Mouse (Mus musculus): Measurements from ENCODE around the gene Chd1l. TPM values are rescaled to one million over a fixed set of nuclear protein-coding genes. Genes with fewer than 3 reads are reported as not detected.

Gene Chd1l
- total and polyA plus RNA-seq, 2 experiments: 2.4 to 7.7 TPM

- no peak overlapping the region for H3K27ac ChIP-seq (replicated peaks; ENCODE audit: insufficient read depth, low read depth, low read length)
These were observed 7.3 kb upstream of the Chd1l start for GRCm38 (mm10) chr3:97617091-97617825.

GRCm38 (mm10) chr3:97615933-97616332 lies 5.9 kb upstream of the Chd1l start:
- TF ChIP-seq POLR2A (IDR thresholded peaks at IDR 0.05; ENCODE audit: extremely low read depth, insufficient read depth, low read length) (no peak), CTCF (IDR thresholded peaks at IDR 0.05; ENCODE audit: low read depth, low read length) (no peak)
- peak; percentile 93 for DNase-seq (ENCODE audit: extremely low read depth, low read depth, low spot score)

More at GRCm38 (mm10) chr3:97617091-97617825, 7.3 kb upstream of the Chd1l start:
- no peak for TF ChIP-seq POLR2A (IDR thresholded peaks at IDR 0.05; ENCODE audit: extremely low read depth, insufficient read depth, low read length)
- Histone ChIP-seq H3K36me3 (ENCODE audit: control insufficient read depth, insufficient read depth, low read length) (no peaks in the 10 kb centered on the region), H3K27me3 (ENCODE audit: control insufficient read depth, insufficient read depth, low read length) (no peaks in the 10 kb centered on the region), H3K4me3 (ENCODE audit: insufficient read depth, low read depth, low read length) (no peak overlapping the region), H3K79me2 (ENCODE audit: control insufficient read depth, insufficient read depth, low read length) (no peaks in the 10 kb centered on the region; the same call in 1 of the 2 replicates), H3K4me1 (ENCODE audit: control insufficient read depth, insufficient read depth, low read length) (peaks cover 22% of the 10 kb centered on the region), H3K9ac (ENCODE audit: low read depth, low read length) (no peak overlapping the region)
- DNase-seq (ENCODE audit: extremely low read depth, low read depth, low spot score): no peak
- 91% methylated on average over 19 of the region's 19 CpGs for WGBS

GRCm38 (mm10) chr3:97615154-97615553 lies 5.2 kb upstream of the Chd1l start:
- H3K4me3 ChIP-seq (ENCODE audit: insufficient read depth, low read depth, low read length): no peak overlapping the region
- WGBS: 15% methylated on average over 1 of the region's 1 CpGs
- H3K79me2 ChIP-seq (ENCODE audit: control insufficient read depth, insufficient read depth, low read length): no peaks in the 10 kb centered on the region; the same call in 1 of the 2 replicates
- H3K27ac ChIP-seq (replicated peaks; ENCODE audit: insufficient read depth, low read depth, low read length): peak overlapping the region; percentile 64
- no peaks in the 10 kb centered on the region for H3K27me3 ChIP-seq (ENCODE audit: control insufficient read depth, insufficient read depth, low read length)
- no peak for TF ChIP-seq POLR2A (IDR thresholded peaks at IDR 0.05; ENCODE audit: extremely low read depth, insufficient read depth, low read length)
- TF ChIP-seq CTCF (IDR thresholded peaks at IDR 0.05; ENCODE audit: low read depth, low read length): no peak
- no peak overlapping the region for H3K9ac ChIP-seq (ENCODE audit: low read depth, low read length)
- peak; percentile 99 for DNase-seq (ENCODE audit: extremely low read depth, low read depth, low spot score)
- no peaks in the 10 kb centered on the region for H3K36me3 ChIP-seq (ENCODE audit: control insufficient read depth, insufficient read depth, low read length)
- peaks cover 30% of the 10 kb centered on the region for H3K4me1 ChIP-seq (ENCODE audit: control insufficient read depth, insufficient read depth, low read length)

More at GRCm38 (mm10) chr3:97615933-97616332, 5.9 kb upstream of the Chd1l start:
- H3K79me2 ChIP-seq (ENCODE audit: control insufficient read depth, insufficient read depth, low read length): no peaks in the 10 kb centered on the region; the same call in 1 of the 2 replicates
- 39% methylated on average over 4 of the region's 4 CpGs for WGBS
- no peak overlapping the region for H3K4me3 ChIP-seq (ENCODE audit: insufficient read depth, low read depth, low read length)
- H3K27ac ChIP-seq (replicated peaks; ENCODE audit: insufficient read depth, low read depth, low read length): peak overlapping the region; percentile 81
- H3K27me3 ChIP-seq (ENCODE audit: control insufficient read depth, insufficient read depth, low read length): no peaks in the 10 kb centered on the region
- no peaks in the 10 kb centered on the region for H3K36me3 ChIP-seq (ENCODE audit: control insufficient read depth, insufficient read depth, low read length)
- peaks cover 29% of the 10 kb centered on the region for H3K4me1 ChIP-seq (ENCODE audit: control insufficient read depth, insufficient read depth, low read length)
- H3K9ac ChIP-seq (ENCODE audit: low read depth, low read length): no peak overlapping the region

- no peaks in the 10 kb centered on the region for H3K36me3 ChIP-seq (ENCODE audit: control insufficient read depth, insufficient read depth, low read length)
- no peaks in the 10 kb centered on the region for H3K27me3 ChIP-seq (ENCODE audit: control insufficient read depth, insufficient read depth, low read length)
- no peak overlapping the region for H3K4me3 ChIP-seq (ENCODE audit: insufficient read depth, low read depth, low read length)
- H3K27ac ChIP-seq (replicated peaks; ENCODE audit: insufficient read depth, low read depth, low read length): peak overlapping the region; percentile 83
- H3K9ac ChIP-seq (ENCODE audit: low read depth, low read length): no peak overlapping the region
- TF ChIP-seq POLR2A (IDR thresholded peaks at IDR 0.05; ENCODE audit: extremely low read depth, insufficient read depth, low read length) (no peak), CTCF (IDR thresholded peaks at IDR 0.05; ENCODE audit: low read depth, low read length) (no peak)
- no peaks in the 10 kb centered on the region; the same call in 1 of the 2 replicates for H3K79me2 ChIP-seq (ENCODE audit: control insufficient read depth, insufficient read depth, low read length)
- WGBS: 30% methylated on average over 6 of the region's 6 CpGs
- peaks cover 24% of the 10 kb centered on the region for H3K4me1 ChIP-seq (ENCODE audit: control insufficient read depth, insufficient read depth, low read length)
- peak; percentile 98 for DNase-seq (ENCODE audit: extremely low read depth, low read depth, low spot score)
These were observed 1.0 kb upstream of the Chd1l start for GRCm38 (mm10) chr3:97611021-97611420.

GRCm38 (mm10) chr3:97609201-97609844 lies 680 bp downstream of the Chd1l start:
- peak; percentile 84 for DNase-seq (ENCODE audit: extremely low read depth, low read depth, low spot score)
- H3K36me3 ChIP-seq (ENCODE audit: control insufficient read depth, insufficient read depth, low read length): no peaks in the 10 kb centered on the region
- H3K79me2 ChIP-seq (ENCODE audit: control insufficient read depth, insufficient read depth, low read length): no peaks in the 10 kb centered on the region; the same call in 1 of the 2 replicates
- H3K9ac ChIP-seq (ENCODE audit: low read depth, low read length): peak overlapping the region; percentile 88
- no peaks in the 10 kb centered on the region for H3K27me3 ChIP-seq (ENCODE audit: control insufficient read depth, insufficient read depth, low read length)
- peak overlapping the region; percentile 80 for H3K27ac ChIP-seq (replicated peaks; ENCODE audit: insufficient read depth, low read depth, low read length)
- TF ChIP-seq POLR2A (IDR thresholded peaks at IDR 0.05; ENCODE audit: extremely low read depth, insufficient read depth, low read length): no peak
- peak; percentile 72 for TF ChIP-seq CTCF (IDR thresholded peaks at IDR 0.05; ENCODE audit: low read depth, low read length)
- under 1% methylated on average over 20 of the region's 20 CpGs for WGBS
- H3K4me1 ChIP-seq (ENCODE audit: control insufficient read depth, insufficient read depth, low read length): peaks cover 15% of the 10 kb centered on the region
- H3K4me3 ChIP-seq (ENCODE audit: insufficient read depth, low read depth, low read length): peak overlapping the region; percentile 80

All from liver, adult 2 months (tissue).